Mouse (Mus musculus): ENCODE measurements at regions not wholly inside any gene's neighbourhood (a gene's known extent, or its start where the extent isn't known, plus 50 kb on each side); places are given as distances from the start of the nearest gene placed in this dataset.

- no peak for DNase-seq (ENCODE audit: low spot score)
- Histone ChIP-seq H3K27ac (peak overlapping the region; percentile 80), H3K27me3 (ENCODE audit: insufficient read depth, poor library complexity, severe bottlenecking) (no peaks in the 10 kb centered on the region), H3K4me3 (no peak overlapping the region), H3K9me3 (no peaks in the 10 kb centered on the region), H3K4me1 (peaks cover 53% of the 10 kb centered on the region), H3K36me3 (no peaks in the 10 kb centered on the region)
- 59% methylated on average over 17 of the region's 17 CpGs for WGBS
Observed at GRCm38 (mm10) chr15:59203850-59204625, 314.9 kb downstream of the Gm49356 start.

- 81% methylated on average over 3 of the region's 3 CpGs for WGBS
- H3K27me3 ChIP-seq (ENCODE audit: insufficient read depth, poor library complexity, severe bottlenecking) = no peaks in the 10 kb centered on the region
- peak overlapping the region; percentile 76 for H3K27ac ChIP-seq
- H3K9me3 ChIP-seq = no peaks in the 10 kb centered on the region
- H3K36me3 ChIP-seq = no peaks in the 10 kb centered on the region
- peaks cover 47% of the 10 kb centered on the region for H3K4me1 ChIP-seq
- H3K4me3 ChIP-seq = no peak overlapping the region
- DNase-seq (ENCODE audit: low spot score) = no peak
Observed at GRCm38 (mm10) chr15:59205091-59205490, 316.0 kb downstream of the Gm49356 start.

- Histone ChIP-seq H3K27ac (peak overlapping the region; percentile 76), H3K4me3 (no peak overlapping the region), H3K27me3 (ENCODE audit: insufficient read depth, poor library complexity, severe bottlenecking) (no peaks in the 10 kb centered on the region), H3K9me3 (no peaks in the 10 kb centered on the region), H3K36me3 (no peaks in the 10 kb centered on the region), H3K4me1 (peaks cover 47% of the 10 kb centered on the region)
- 42% methylated on average over 7 of the region's 7 CpGs for WGBS
- DNase-seq (ENCODE audit: low spot score) = no peak
Observed at GRCm38 (mm10) chr15:59205544-59205943, 316.4 kb downstream of the Gm49356 start.

- Histone ChIP-seq H3K36me3 (no peaks in the 10 kb centered on the region), H3K27me3 (ENCODE audit: insufficient read depth, poor library complexity, severe bottlenecking) (no peaks in the 10 kb centered on the region), H3K4me1 (peaks cover 39% of the 10 kb centered on the region), H3K27ac (0 out of 2 replicates have a peak overlapping the region, but pooled peaks have one; percentile 44), H3K4me3 (no peak overlapping the region), H3K9me3 (no peaks in the 10 kb centered on the region)
- no peak for DNase-seq (ENCODE audit: low spot score)
- 72% methylated on average over 7 of the region's 7 CpGs for WGBS
Observed at GRCm38 (mm10) chr15:59206636-59207035, 317.5 kb downstream of the Gm49356 start.

GRCm38 (mm10) chr15:59207976-59208375 lies 318.9 kb downstream of the Gm49356 start:
- H3K27ac ChIP-seq = peak overlapping the region; percentile 44
- WGBS = 40% methylated on average over 4 of the region's 4 CpGs

GRCm38 (mm10) chr15:59212362-59212761 lies 323.3 kb downstream of the Gm49356 start:
- DNase-seq (ENCODE audit: low spot score) = no peak
- 69% methylated on average over 3 of the region's 3 CpGs for whole genome bisulfite sequencing

More at GRCm38 (mm10) chr15:59207976-59208375, 318.9 kb downstream of the Gm49356 start:
- Histone ChIP-seq H3K4me3 (no peak overlapping the region), H3K9me3 (no peaks in the 10 kb centered on the region), H3K36me3 (no peaks in the 10 kb centered on the region), H3K4me1 (peaks cover 26% of the 10 kb centered on the region), H3K27me3 (ENCODE audit: insufficient read depth, poor library complexity, severe bottlenecking) (no peaks in the 10 kb centered on the region)
- DNase-seq (ENCODE audit: low spot score) = no peak

GRCm38 (mm10) chr15:59214096-59214495 lies 325.0 kb downstream of the Gm49356 start:
- Histone ChIP-seq H3K9me3 (no peaks in the 10 kb centered on the region), H3K4me1 (no peaks in the 10 kb centered on the region), H3K36me3 (no peaks in the 10 kb centered on the region), H3K27me3 (ENCODE audit: insufficient read depth, poor library complexity, severe bottlenecking) (no peaks in the 10 kb centered on the region), H3K4me3 (no peak overlapping the region), H3K27ac (no peak overlapping the region)
- no peak for DNase-seq (ENCODE audit: low spot score)
- WGBS = 79% methylated on average over 4 of the region's 4 CpGs

More at GRCm38 (mm10) chr15:59212362-59212761, 323.3 kb downstream of the Gm49356 start:
- Histone ChIP-seq H3K4me3 (no peak overlapping the region), H3K4me1 (peaks cover 3% of the 10 kb centered on the region; the same call in 1 of the 2 replicates), H3K36me3 (no peaks in the 10 kb centered on the region), H3K27ac (no peak overlapping the region), H3K9me3 (no peaks in the 10 kb centered on the region), H3K27me3 (ENCODE audit: insufficient read depth, poor library complexity, severe bottlenecking) (no peaks in the 10 kb centered on the region)

- Histone ChIP-seq H3K36me3 (no peaks in the 10 kb centered on the region), H3K4me3 (no peak overlapping the region), H3K4me1 (no peaks in the 10 kb centered on the region), H3K9me3 (no peaks in the 10 kb centered on the region), H3K27ac (no peak overlapping the region), H3K27me3 (ENCODE audit: insufficient read depth, poor library complexity, severe bottlenecking) (no peaks in the 10 kb centered on the region)
- 81% methylated on average over 4 of the region's 4 CpGs for WGBS
- DNase-seq (ENCODE audit: low spot score) = no peak
Observed at GRCm38 (mm10) chr15:59215239-59215638, 326.1 kb downstream of the Gm49356 start.

GRCm38 (mm10) chr15:59217481-59217880 lies 328.4 kb downstream of the Gm49356 start:
- no peaks in the 10 kb centered on the region for H3K36me3 ChIP-seq
- 72% methylated on average over 9 of the region's 9 CpGs for WGBS
- no peak overlapping the region for H3K4me3 ChIP-seq
- no peaks in the 10 kb centered on the region for H3K4me1 ChIP-seq
- DNase-seq (ENCODE audit: low spot score) = no peak
- H3K9me3 ChIP-seq = no peaks in the 10 kb centered on the region
- H3K27me3 ChIP-seq (ENCODE audit: insufficient read depth, poor library complexity, severe bottlenecking) = no peaks in the 10 kb centered on the region
- no peak overlapping the region for H3K27ac ChIP-seq

- H3K9me3 ChIP-seq = no peaks in the 10 kb centered on the region
- WGBS = 82% methylated on average over 7 of the region's 7 CpGs
- no peaks in the 10 kb centered on the region for H3K36me3 ChIP-seq
- no peaks in the 10 kb centered on the region for H3K4me1 ChIP-seq
- H3K27ac ChIP-seq = no peak overlapping the region
- no peaks in the 10 kb centered on the region for H3K27me3 ChIP-seq (ENCODE audit: insufficient read depth, poor library complexity, severe bottlenecking)
- H3K4me3 ChIP-seq = no peak overlapping the region
- DNase-seq (ENCODE audit: low spot score) = no peak
Observed at GRCm38 (mm10) chr15:59218916-59219315, 329.8 kb downstream of the Gm49356 start.

- Histone ChIP-seq H3K27ac (no peak overlapping the region), H3K4me3 (no peak overlapping the region), H3K36me3 (no peaks in the 10 kb centered on the region), H3K9me3 (peaks cover 7% of the 10 kb centered on the region; the same call in 1 of the 2 replicates), H3K4me1 (peaks cover 12% of the 10 kb centered on the region), H3K27me3 (ENCODE audit: insufficient read depth, poor library complexity, severe bottlenecking) (no peaks in the 10 kb centered on the region)
- no peak for DNase-seq (ENCODE audit: low spot score)
- 81% methylated on average over 6 of the region's 6 CpGs for WGBS
Observed at GRCm38 (mm10) chr15:59225637-59226036, 336.5 kb downstream of the Gm49356 start.

- H3K4me3 ChIP-seq = peak overlapping the region; percentile 22; the same call in 1 of the 2 replicates
- H3K27ac ChIP-seq = peak overlapping the region; percentile 62; the same call in 1 of the 2 replicates
- 40% methylated on average over 3 of the region's 3 CpGs for WGBS
- H3K27me3 ChIP-seq (ENCODE audit: insufficient read depth, poor library complexity, severe bottlenecking) = no peaks in the 10 kb centered on the region
- peaks cover 7% of the 10 kb centered on the region; the same call in 1 of the 2 replicates for H3K9me3 ChIP-seq
- H3K4me1 ChIP-seq = peaks cover 12% of the 10 kb centered on the region
- DNase-seq (ENCODE audit: low spot score) = no peak
- no peaks in the 10 kb centered on the region for H3K36me3 ChIP-seq
Observed at GRCm38 (mm10) chr15:59227293-59227692, 338.2 kb downstream of the Gm49356 start.

- Histone ChIP-seq H3K27me3 (ENCODE audit: insufficient read depth, poor library complexity, severe bottlenecking) (no peaks in the 10 kb centered on the region), H3K4me1 (peaks cover 12% of the 10 kb centered on the region), H3K27ac (no peak overlapping the region), H3K36me3 (no peaks in the 10 kb centered on the region), H3K9me3 (peaks cover 7% of the 10 kb centered on the region; the same call in 1 of the 2 replicates), H3K4me3 (no peak overlapping the region)
- DNase-seq (ENCODE audit: low spot score) = no peak
Observed at GRCm38 (mm10) chr15:59230536-59230935, 341.4 kb downstream of the Gm49356 start.
